Mouse (Mus musculus) gastrocnemius, adult 18-20 months (tissue): ENCODE results near the gene Sirt1. TPM values are rescaled to one million over a fixed set of nuclear protein-coding genes. Genes with fewer than 3 reads are reported as not detected.
A peak's percentile ranks its signal among the peaks of the same experiment; 100 is the strongest.

Source experiments
- DNase-seq: peaks from one replicate; pipeline ENCODE4 v3.0.0; 2021; ENCODE audit warnings: low spot score
- total RNA-seq, 2 experiments: library from RNA; stranded (reverse); gene quantifications; 2 replicates each; pipeline ENCODE4 v1.2.3; 2021

Sirt1 gene
- total RNA-seq, 2 experiments from 2014 or later = 6.8 to 8.1 TPM

- no peak for DNase-seq
These were observed 44.2 kb downstream of the Sirt1 start for GRCm38 (mm10) chr10:63337326-63337725.

- no peak for DNase-seq
These were observed 44.6 kb downstream of the Sirt1 start for GRCm38 (mm10) chr10:63336901-63337300.

GRCm38 (mm10) chr10:63327091-63327490 is 54.4 kb downstream of the Sirt1 start:
- DNase-seq = no peak

- no peak for DNase-seq
These were observed 67.8 kb downstream of the Sirt1 start for GRCm38 (mm10) chr10:63313726-63314125.

GRCm38 (mm10) chr10:63308582-63309366 is 72.7 kb downstream of the Sirt1 start:
- peak; percentile 85 for DNase-seq

- DNase-seq = peak; percentile 61
These were observed 79.1 kb downstream of the Sirt1 start for GRCm38 (mm10) chr10:63302356-63302755.

GRCm38 (mm10) chr10:63282846-63283245 is 98.7 kb downstream of the Sirt1 start:
- DNase-seq = no peak

GRCm38 (mm10) chr10:63282417-63282816 is 99.1 kb downstream of the Sirt1 start:
- no peak for DNase-seq

- DNase-seq = no peak
These were observed 101.7 kb downstream of the Sirt1 start for GRCm38 (mm10) chr10:63279851-63280250.

GRCm38 (mm10) chr10:63277010-63277409 is 104.5 kb downstream of the Sirt1 start:
- no peak for DNase-seq

GRCm38 (mm10) chr10:63272868-63273267 is 108.6 kb downstream of the Sirt1 start:
- DNase-seq = no peak

GRCm38 (mm10) chr10:63272401-63272800 is 109.1 kb downstream of the Sirt1 start:
- no peak for DNase-seq

Other genes starting within 250 kb of the Sirt1 start
- gene Mypn, start 177.8 kb downstream of the Sirt1 start, total RNA-seq = 100 to 1,000 TPM; 279 to 292 TPM
- gene Herc4, start 137.9 kb downstream of the Sirt1 start, total RNA-seq = 10 to 100 TPM; 19.5 to 23.9 TPM
- 10 to 100 TPM; 21.7 to 25.1 TPM for gene Dnajc12, start 739 bp upstream of the Sirt1 start, total RNA-seq
- gene Gm7075, start 40.1 kb upstream of the Sirt1 start, total RNA-seq = not detected
- 10 to 100 TPM; 22.0 to 26.9 TPM for gene Ctnna3, start 48.4 kb upstream of the Sirt1 start, total RNA-seq